Mouse (Mus musculus): ENCODE data around the gene Ampd3. TPM values are rescaled to one million over a fixed set of nuclear protein-coding genes. Genes with fewer than 3 reads are reported as not detected.
A peak's percentile ranks its signal among the peaks of the same experiment; 100 is the strongest.

The Ampd3 gene
- total and polyA plus RNA-seq, 3 experiments = 14.8 to 22.3 TPM; not detected in 1

GRCm38 (mm10) chr7:110770949-110771348, 2.9 kb downstream of the Ampd3 start (continued):
- TF ChIP-seq JUND (IDR thresholded peaks at IDR 0.05; ENCODE audit: low read depth, low read length) (no peak), POLR2AphosphoS2 (IDR thresholded peaks at IDR 0.05; ENCODE audit: low read length) (no peak), EP300 (IDR thresholded peaks at IDR 0.05; ENCODE audit: low read depth in 1 of 2, low read length in 2 of 2) (peak; percentile 11 to 34; a peak in 3 of 4 replicates), USF2 (IDR thresholded peaks at IDR 0.05; ENCODE audit: borderline replicate concordance in 1 of 2, insufficient read depth in 1 of 2, low read depth in 1 of 2, low read length in 2 of 2) (no peak), POLR2AphosphoS5 (IDR thresholded peaks at IDR 0.05; ENCODE audit: borderline replicate concordance, low read depth, low read length) (no peak), MAZ (IDR thresholded peaks at IDR 0.05; ENCODE audit: low read depth, low read length) (no peak), MEF2A (IDR thresholded peaks at IDR 0.05; ENCODE audit: extremely low read depth, insufficient replicate concordance, low read depth, low read length, poor library complexity, severe bottlenecking) (no peak), SMC3 (IDR thresholded peaks at IDR 0.05; ENCODE audit: low read depth, low read length) (no peak), GATA1 (IDR thresholded peaks at IDR 0.05; ENCODE audit: low read depth, low read length) (no peak), E2F4 (IDR thresholded peaks at IDR 0.05; ENCODE audit: borderline replicate concordance, low read depth, low read length) (no peak), ELF1 (IDR thresholded peaks at IDR 0.05; ENCODE audit: low read depth, low read length) (no peak)

- Histone ChIP-seq H3K4me1 (ENCODE audit: control insufficient read depth in 1 of 2, insufficient read depth in 2 of 2, low read length in 2 of 2) (peaks cover 15 to 46% of the 10 kb centered on the region in 2 experiments), H3K9ac (ENCODE audit: control insufficient read depth, low read depth, low read length, poor library complexity, severe bottlenecking) (peak overlapping the region; percentile 71; the same call in 1 of the 2 replicates), H3K27ac (ENCODE audit: control insufficient read depth, low read depth, low read length) (peak overlapping the region; percentile 91)
These were observed 4.3 kb downstream of the Ampd3 start for GRCm38 (mm10) chr7:110772343-110772742.

GRCm38 (mm10) chr7:110773204-110774002, 5.4 kb downstream of the Ampd3 start:
- DNase-seq (ENCODE audit: low read depth, low spot score) = peak; percentile 89
- H3K4me1 ChIP-seq (ENCODE audit: control insufficient read depth in 1 of 2, insufficient read depth in 2 of 2, low read length in 2 of 2) = peaks cover 15 to 47% of the 10 kb centered on the region in 2 experiments
- peaks cover 6% of the 10 kb centered on the region for H3K79me2 ChIP-seq (ENCODE audit: control insufficient read depth, insufficient read depth, low read length, poor library complexity)
- peak overlapping the region; percentile 55 to 83 for H3K4me3 ChIP-seq (ENCODE audit: control insufficient read depth in 1 of 2, insufficient read depth in 1 of 2, low read depth in 2 of 2, low read length in 2 of 2)
- H3K9ac ChIP-seq (ENCODE audit: control insufficient read depth, low read depth, low read length, poor library complexity, severe bottlenecking) = peak overlapping the region; percentile 71
- peak overlapping the region; percentile 91 for H3K27ac ChIP-seq (ENCODE audit: control insufficient read depth, low read depth, low read length)
- H3K36me3 ChIP-seq (ENCODE audit: control insufficient read depth in 1 of 2, insufficient read depth in 2 of 2, low read length in 2 of 2) = peaks cover 0 to 54% of the 10 kb centered on the region in 2 experiments; a peak in 2 of 4 replicates
- H3K27me3 ChIP-seq (ENCODE audit: control insufficient read depth in 1 of 2, insufficient read depth in 2 of 2, low read length in 2 of 2) = no peaks in the 10 kb centered on the region
- H3K9me3 ChIP-seq (replicated peaks; ENCODE audit: insufficient read depth, low read length) = no peaks in the 10 kb centered on the region
- TF ChIP-seq RAD21 (IDR thresholded peaks at IDR 0.05; ENCODE audit: low read depth, low read length) = no peak
- peak; percentile 60 for TF ChIP-seq TCF12 (IDR thresholded peaks at IDR 0.05; ENCODE audit: low read depth, low read length)
- peak; percentile 42; the same call in 1 of the 2 replicates for TF ChIP-seq NELFE (IDR thresholded peaks at IDR 0.05; ENCODE audit: low read depth, low read length)
- 0 out of 2 replicates have a peak, but pooled peaks have one; percentile 48 for TF ChIP-seq JUND (IDR thresholded peaks at IDR 0.05; ENCODE audit: low read depth, low read length)
- TF ChIP-seq TAL1 (IDR thresholded peaks at IDR 0.05; ENCODE audit: low read length) = no peak
- TF ChIP-seq ZNF384 (IDR thresholded peaks at IDR 0.05; ENCODE audit: low read depth, low read length) = no peak
- peak; percentile 66 for TF ChIP-seq CHD2 (IDR thresholded peaks at IDR 0.05; ENCODE audit: low read length)
- peak in 1 of 2 experiments; percentile 57; a peak in 1 of 4 replicates for TF ChIP-seq POLR2A (IDR thresholded peaks at IDR 0.05; ENCODE audit: control insufficient read depth in 1 of 2, insufficient read depth in 1 of 2, low read depth in 1 of 2, low read length in 2 of 2, poor library complexity in 1 of 2)
- no peak for TF ChIP-seq POLR2AphosphoS2 (IDR thresholded peaks at IDR 0.05; ENCODE audit: low read length)
- peak; percentile 77 for TF ChIP-seq GATA1 (IDR thresholded peaks at IDR 0.05; ENCODE audit: low read depth, low read length)
- TF ChIP-seq MYC (IDR thresholded peaks at IDR 0.05; ENCODE audit: low read depth, low read length) = 0 out of 2 replicates have a peak, but pooled peaks have one; percentile 39
- 0 out of 2 replicates have a peak, but pooled peaks have one; percentile 10 for TF ChIP-seq MYB (IDR thresholded peaks at IDR 0.05; ENCODE audit: low read depth, low read length)
- TF ChIP-seq ETS1 (IDR thresholded peaks at IDR 0.05; ENCODE audit: low read depth, low read length) = peak; percentile 56; the same call in 1 of the 2 replicates
- TF ChIP-seq BHLHE40 (IDR thresholded peaks at IDR 0.05; ENCODE audit: borderline replicate concordance, low read depth, low read length) = peak; percentile 48; the same call in 1 of the 2 replicates
- peak; percentile 24; the same call in 1 of the 2 replicates for TF ChIP-seq MAZ (IDR thresholded peaks at IDR 0.05; ENCODE audit: low read depth, low read length)
- peak; percentile 34; the same call in 1 of the 2 replicates for TF ChIP-seq TBP (IDR thresholded peaks at IDR 0.05; ENCODE audit: low read depth, low read length)
- TF ChIP-seq HCFC1 (IDR thresholded peaks at IDR 0.05; ENCODE audit: low read depth, low read length) = 0 out of 2 replicates have a peak, but pooled peaks have one; percentile 57

More at GRCm38 (mm10) chr7:110772343-110772742, 4.3 kb downstream of the Ampd3 start:
- H3K9me3 ChIP-seq (replicated peaks; ENCODE audit: insufficient read depth, low read length) = no peaks in the 10 kb centered on the region
- TF ChIP-seq ZNF384 (IDR thresholded peaks at IDR 0.05; ENCODE audit: low read depth, low read length) (no peak), POLR2A (IDR thresholded peaks at IDR 0.05; ENCODE audit: control insufficient read depth in 1 of 2, insufficient read depth in 1 of 2, low read depth in 1 of 2, low read length in 2 of 2, poor library complexity in 1 of 2) (no peak), E2F4 (IDR thresholded peaks at IDR 0.05; ENCODE audit: borderline replicate concordance, low read depth, low read length) (no peak), TBP (IDR thresholded peaks at IDR 0.05; ENCODE audit: low read depth, low read length) (no peak), TAL1 (IDR thresholded peaks at IDR 0.05; ENCODE audit: low read length) (no peak), USF1 (IDR thresholded peaks at IDR 0.05; ENCODE audit: low read depth, low read length) (peak; percentile 12; the same call in 1 of the 2 replicates)
- H3K4me3 ChIP-seq (ENCODE audit: control insufficient read depth in 1 of 2, insufficient read depth in 1 of 2, low read depth in 2 of 2, low read length in 2 of 2) = no peak overlapping the region
- H3K36me3 ChIP-seq (ENCODE audit: control insufficient read depth in 1 of 2, insufficient read depth in 2 of 2, low read length in 2 of 2) = peaks cover 0 to 50% of the 10 kb centered on the region in 2 experiments; a peak in 2 of 4 replicates
- H3K27me3 ChIP-seq (ENCODE audit: control insufficient read depth in 1 of 2, insufficient read depth in 2 of 2, low read length in 2 of 2) = no peaks in the 10 kb centered on the region
- peaks cover 6% of the 10 kb centered on the region for H3K79me2 ChIP-seq (ENCODE audit: control insufficient read depth, insufficient read depth, low read length, poor library complexity)
- DNase-seq (ENCODE audit: low read depth, low spot score) = no peak
